Mouse (Mus musculus): Measurements from ENCODE around the gene Tdrd3. TPM values are rescaled to one million over a fixed set of nuclear protein-coding genes. Genes with fewer than 3 reads are reported as not detected.

The Tdrd3 gene
- total RNA-seq, 2 experiments from 2014 or later = 25.6 to 26.9 TPM

- TF ChIP-seq CTCF (conservative IDR thresholded peaks at IDR 0.05) = no peak
- no peak for DNase-seq (ENCODE audit: low spot score in 2 of 2)
- Histone ChIP-seq H3K27ac (no peak overlapping the region), H3K4me3 (no peak overlapping the region)
Observed at GRCm38 (mm10) chr14:87549986-87550385, 133.5 kb downstream of the Tdrd3 start.

- no peak for TF ChIP-seq CTCF (conservative IDR thresholded peaks at IDR 0.05)
- Histone ChIP-seq H3K4me3 (no peak overlapping the region), H3K27ac (no peak overlapping the region)
- DNase-seq (ENCODE audit: low spot score in 2 of 2) = no peak
Observed at GRCm38 (mm10) chr14:87552211-87552610, 135.8 kb downstream of the Tdrd3 start.

GRCm38 (mm10) chr14:87563841-87564240 is 147.4 kb downstream of the Tdrd3 start:
- no peak for DNase-seq (ENCODE audit: low spot score in 2 of 2)
- no peak overlapping the region for H3K27ac ChIP-seq
- no peak overlapping the region for H3K4me3 ChIP-seq
- no peak for TF ChIP-seq CTCF (conservative IDR thresholded peaks at IDR 0.05)

- Histone ChIP-seq H3K4me3 (no peak overlapping the region), H3K27ac (peak overlapping the region; percentile 43; the same call in 1 of the 2 replicates)
- TF ChIP-seq CTCF (conservative IDR thresholded peaks at IDR 0.05) = peak; percentile 81
- peak; percentile 8 to 52 for DNase-seq (ENCODE audit: low spot score in 2 of 2)
Observed at GRCm38 (mm10) chr14:87566211-87566610, 149.8 kb downstream of the Tdrd3 start.

GRCm38 (mm10) chr14:87567034-87567461 is 150.6 kb downstream of the Tdrd3 start:
- Histone ChIP-seq H3K4me3 (no peak overlapping the region; the same call in 1 of the 2 replicates), H3K27ac (peak overlapping the region; percentile 80)
- DNase-seq (ENCODE audit: low spot score in 2 of 2) = peak in 1 of 2 experiments; percentile 24
- TF ChIP-seq CTCF (conservative IDR thresholded peaks at IDR 0.05) = peak; percentile 88

- TF ChIP-seq CTCF (conservative IDR thresholded peaks at IDR 0.05) = no peak
- H3K27ac ChIP-seq = peak overlapping the region; percentile 80
- peak; percentile 12 to 24 for DNase-seq (ENCODE audit: low spot score in 2 of 2)
Observed at GRCm38 (mm10) chr14:87567626-87568446, 151.4 kb downstream of the Tdrd3 start.

GRCm38 (mm10) chr14:87568447-87568908 is 152.0 kb downstream of the Tdrd3 start:
- H3K27ac ChIP-seq = peak overlapping the region; percentile 80
- no peak for TF ChIP-seq CTCF (conservative IDR thresholded peaks at IDR 0.05)
- DNase-seq (ENCODE audit: low spot score in 2 of 2) = peak; percentile 57 to 71
- H3K4me3 ChIP-seq = peak overlapping the region; percentile 56

More at GRCm38 (mm10) chr14:87567626-87568446, 151.4 kb downstream of the Tdrd3 start:
- H3K4me3 ChIP-seq = peak overlapping the region; percentile 56

GRCm38 (mm10) chr14:87569471-87569870 is 153.0 kb downstream of the Tdrd3 start:
- no peak for DNase-seq (ENCODE audit: low spot score in 2 of 2)
- H3K4me3 ChIP-seq = no peak overlapping the region
- TF ChIP-seq CTCF (conservative IDR thresholded peaks at IDR 0.05) = no peak
- H3K27ac ChIP-seq = peak overlapping the region; percentile 80

- no peak for DNase-seq (ENCODE audit: low spot score in 2 of 2)
- Histone ChIP-seq H3K4me3 (no peak overlapping the region), H3K27ac (no peak overlapping the region)
- TF ChIP-seq CTCF (conservative IDR thresholded peaks at IDR 0.05) = peak; percentile 26
Observed at GRCm38 (mm10) chr14:87572453-87572852, 156.0 kb downstream of the Tdrd3 start.

GRCm38 (mm10) chr14:87582610-87583009 is 166.2 kb downstream of the Tdrd3 start:
- no peak overlapping the region for H3K4me3 ChIP-seq
- TF ChIP-seq CTCF (conservative IDR thresholded peaks at IDR 0.05) = no peak
- DNase-seq (ENCODE audit: low spot score in 2 of 2) = no peak
- H3K27ac ChIP-seq = no peak overlapping the region
